Mouse (Mus musculus): ENCODE data around the gene Kcnk3. TPM values are rescaled to one million over a fixed set of nuclear protein-coding genes. Genes with fewer than 3 reads are reported as not detected.

The Kcnk3 gene
- polyA plus RNA-seq, 1 experiment = not detected

GRCm38 (mm10) chr5:30586616-30587015, 1.4 kb upstream of the Kcnk3 start:
- no peak overlapping the region for H3K4me3 ChIP-seq (replicated peaks)
- H3K9me3 ChIP-seq = no peaks in the 10 kb centered on the region
- no peak for TF ChIP-seq GATA1 (IDR thresholded peaks at IDR 0.05; ENCODE audit: borderline replicate concordance, low read length)
- TF ChIP-seq FLI1 (IDR thresholded peaks at IDR 0.05; ENCODE audit: low read length) = no peak
- peaks cover 82% of the 10 kb centered on the region for H3K27me3 ChIP-seq (replicated peaks)
- H3K4me1 ChIP-seq = peaks cover 10% of the 10 kb centered on the region
- no peaks in the 10 kb centered on the region for H3K36me3 ChIP-seq (replicated peaks; ENCODE audit: low read length)

GRCm38 (mm10) chr5:30587101-30587500, 869 bp upstream of the Kcnk3 start:
- TF ChIP-seq GATA1 (IDR thresholded peaks at IDR 0.05; ENCODE audit: borderline replicate concordance, low read length) = no peak
- TF ChIP-seq FLI1 (IDR thresholded peaks at IDR 0.05; ENCODE audit: low read length) = no peak
- Histone ChIP-seq H3K27me3 (replicated peaks) (peaks cover 85% of the 10 kb centered on the region), H3K9me3 (no peaks in the 10 kb centered on the region), H3K36me3 (replicated peaks; ENCODE audit: low read length) (no peaks in the 10 kb centered on the region), H3K4me3 (replicated peaks) (no peak overlapping the region), H3K4me1 (peaks cover 10% of the 10 kb centered on the region)

DNA sequence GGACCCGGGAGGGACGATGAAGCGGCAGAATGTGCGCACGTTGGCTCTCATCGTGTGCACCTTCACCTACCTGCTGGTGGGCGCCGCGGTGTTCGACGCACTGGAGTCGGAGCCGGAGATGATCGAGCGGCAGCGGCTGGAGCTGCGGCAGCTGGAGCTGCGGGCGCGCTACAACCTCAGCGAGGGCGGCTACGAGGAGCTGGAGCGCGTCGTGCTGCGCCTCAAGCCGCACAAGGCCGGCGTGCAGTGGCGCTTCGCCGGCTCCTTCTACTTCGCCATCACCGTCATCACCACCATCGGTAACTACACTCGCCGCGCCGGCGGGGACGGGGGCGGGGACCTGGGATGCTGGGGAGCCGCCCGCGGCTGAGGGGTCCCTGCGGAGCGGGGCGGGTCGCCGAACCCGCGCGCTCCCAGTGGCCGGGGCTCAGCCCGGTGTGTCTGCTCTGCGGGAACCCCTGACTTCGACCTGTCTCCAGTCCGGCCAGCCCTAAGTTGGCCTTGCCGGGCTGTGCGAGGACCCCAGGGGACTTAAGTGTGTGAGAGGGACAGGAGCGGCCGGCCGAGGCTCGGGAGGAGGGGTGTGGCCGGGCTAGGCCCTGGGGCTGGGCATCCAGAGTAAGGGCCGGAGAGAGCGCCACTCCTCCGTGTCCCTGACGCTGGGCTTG, 465 bp downstream of the Kcnk3 start:
- Histone ChIP-seq H3K4me3 (replicated peaks) (peak overlapping the region; percentile 83), H3K27me3 (replicated peaks) (peaks cover 92% of the 10 kb centered on the region), H3K36me3 (replicated peaks; ENCODE audit: low read length) (no peaks in the 10 kb centered on the region), H3K4me1 (peaks cover 10% of the 10 kb centered on the region), H3K9me3 (no peaks in the 10 kb centered on the region)
- TF ChIP-seq FLI1 (IDR thresholded peaks at IDR 0.05; ENCODE audit: low read length) = no peak
- TF ChIP-seq GATA1 (IDR thresholded peaks at IDR 0.05; ENCODE audit: borderline replicate concordance, low read length) = no peak

GRCm38 (mm10) chr5:30589069-30589468, 1.1 kb downstream of the Kcnk3 start:
- peaks cover 91% of the 10 kb centered on the region for H3K27me3 ChIP-seq (replicated peaks)
- TF ChIP-seq FLI1 (IDR thresholded peaks at IDR 0.05; ENCODE audit: low read length) = no peak
- no peak for TF ChIP-seq GATA1 (IDR thresholded peaks at IDR 0.05; ENCODE audit: borderline replicate concordance, low read length)

GRCm38 (mm10) chr5:30589546-30589945, 1.6 kb downstream of the Kcnk3 start:
- Histone ChIP-seq H3K4me1 (peaks cover 10% of the 10 kb centered on the region), H3K36me3 (replicated peaks; ENCODE audit: low read length) (no peaks in the 10 kb centered on the region), H3K27me3 (replicated peaks) (peaks cover 91% of the 10 kb centered on the region), H3K4me3 (replicated peaks) (no peak overlapping the region), H3K9me3 (no peaks in the 10 kb centered on the region)
- TF ChIP-seq GATA1 (IDR thresholded peaks at IDR 0.05; ENCODE audit: borderline replicate concordance, low read length) (no peak), FLI1 (IDR thresholded peaks at IDR 0.05; ENCODE audit: low read length) (no peak)

More at GRCm38 (mm10) chr5:30589069-30589468, 1.1 kb downstream of the Kcnk3 start:
- no peak overlapping the region for H3K4me3 ChIP-seq (replicated peaks)
- H3K36me3 ChIP-seq (replicated peaks; ENCODE audit: low read length) = no peaks in the 10 kb centered on the region
- peaks cover 10% of the 10 kb centered on the region for H3K4me1 ChIP-seq
- no peaks in the 10 kb centered on the region for H3K9me3 ChIP-seq

DNA sequence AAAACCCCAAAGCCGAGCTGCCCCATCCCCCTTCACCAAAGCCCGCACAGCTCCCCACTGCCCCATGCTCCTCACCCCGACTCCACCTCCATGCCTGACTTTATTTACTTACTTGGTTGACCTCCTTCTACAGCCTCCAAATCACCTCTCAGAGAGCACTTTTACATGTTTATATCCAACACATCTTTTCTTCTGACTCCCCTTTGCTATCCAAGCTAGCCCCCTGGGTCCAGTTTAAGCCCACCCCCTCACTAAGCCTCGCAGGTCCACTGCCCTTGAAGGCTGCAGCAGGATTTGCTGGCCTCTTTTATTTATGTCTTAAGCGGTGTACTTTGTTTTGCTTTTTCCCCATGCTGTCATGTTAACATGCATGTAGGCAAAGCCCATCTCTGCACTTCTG, 2.3 kb downstream of the Kcnk3 start:
- no peaks in the 10 kb centered on the region for H3K9me3 ChIP-seq
- peaks cover 10% of the 10 kb centered on the region for H3K4me1 ChIP-seq
- TF ChIP-seq GATA1 (IDR thresholded peaks at IDR 0.05; ENCODE audit: borderline replicate concordance, low read length) (no peak), FLI1 (IDR thresholded peaks at IDR 0.05; ENCODE audit: low read length) (no peak)
- H3K27me3 ChIP-seq (replicated peaks) = peaks cover 88% of the 10 kb centered on the region
- H3K4me3 ChIP-seq (replicated peaks) = no peak overlapping the region
- H3K36me3 ChIP-seq (replicated peaks; ENCODE audit: low read length) = no peaks in the 10 kb centered on the region

GRCm38 (mm10) chr5:30591205-30591731, 3.3 kb downstream of the Kcnk3 start:
- H3K4me1 ChIP-seq = peaks cover 10% of the 10 kb centered on the region
- no peak overlapping the region for H3K4me3 ChIP-seq (replicated peaks)
- peaks cover 82% of the 10 kb centered on the region for H3K27me3 ChIP-seq (replicated peaks)
- TF ChIP-seq FLI1 (IDR thresholded peaks at IDR 0.05; ENCODE audit: low read length) (no peak), GATA1 (IDR thresholded peaks at IDR 0.05; ENCODE audit: borderline replicate concordance, low read length) (no peak)
- no peaks in the 10 kb centered on the region for H3K36me3 ChIP-seq (replicated peaks; ENCODE audit: low read length)
- H3K9me3 ChIP-seq = no peaks in the 10 kb centered on the region

GRCm38 (mm10) chr5:30591786-30592185, 3.8 kb downstream of the Kcnk3 start:
- Histone ChIP-seq H3K27me3 (replicated peaks) (peaks cover 80% of the 10 kb centered on the region), H3K36me3 (replicated peaks; ENCODE audit: low read length) (no peaks in the 10 kb centered on the region), H3K9me3 (no peaks in the 10 kb centered on the region), H3K4me3 (replicated peaks) (no peak overlapping the region), H3K4me1 (peaks cover 10% of the 10 kb centered on the region)
- TF ChIP-seq GATA1 (IDR thresholded peaks at IDR 0.05; ENCODE audit: borderline replicate concordance, low read length) (no peak), FLI1 (IDR thresholded peaks at IDR 0.05; ENCODE audit: low read length) (no peak)

DNA sequence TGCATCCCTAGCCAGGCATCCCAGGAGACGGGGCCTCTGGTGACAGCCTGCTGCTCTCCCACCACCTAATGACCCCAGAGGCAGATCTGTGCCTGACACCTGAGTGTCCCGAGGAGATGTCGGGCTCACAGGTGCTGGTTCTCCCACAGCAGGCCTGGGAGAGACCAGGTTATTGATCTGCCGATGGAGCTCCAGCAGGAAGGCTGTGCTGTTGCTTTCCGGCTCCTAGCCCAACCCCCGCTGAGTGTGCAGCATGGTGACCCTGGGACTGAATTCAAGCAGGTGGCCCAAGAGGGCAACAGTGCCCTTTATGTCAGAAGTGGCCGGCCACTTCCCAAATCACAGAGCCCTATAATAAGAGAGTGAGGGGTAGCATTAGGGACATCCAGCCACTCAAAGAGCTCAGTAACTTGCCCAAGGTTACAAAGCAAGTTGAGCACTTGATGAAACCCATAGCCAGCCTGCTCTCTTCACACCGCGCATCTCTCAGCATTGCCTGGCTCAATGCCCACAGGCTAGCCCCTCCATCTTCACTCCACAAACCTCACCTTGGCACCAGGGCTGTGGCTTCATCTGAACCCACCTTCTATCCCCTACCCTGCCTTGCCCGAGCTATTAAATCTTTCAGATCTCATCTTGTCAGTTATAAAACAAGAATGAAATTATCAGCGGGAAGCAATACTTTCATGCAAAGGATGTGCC, 4.5 kb downstream of the Kcnk3 start:
- TF ChIP-seq FLI1 (IDR thresholded peaks at IDR 0.05; ENCODE audit: low read length) = no peak
- TF ChIP-seq GATA1 (IDR thresholded peaks at IDR 0.05; ENCODE audit: borderline replicate concordance, low read length) = no peak
- peaks cover 10% of the 10 kb centered on the region for H3K4me1 ChIP-seq
- no peaks in the 10 kb centered on the region for H3K36me3 ChIP-seq (replicated peaks; ENCODE audit: low read length)
- no peaks in the 10 kb centered on the region for H3K9me3 ChIP-seq
- H3K4me3 ChIP-seq (replicated peaks) = no peak overlapping the region
- H3K27me3 ChIP-seq (replicated peaks) = peaks cover 79% of the 10 kb centered on the region

DNA sequence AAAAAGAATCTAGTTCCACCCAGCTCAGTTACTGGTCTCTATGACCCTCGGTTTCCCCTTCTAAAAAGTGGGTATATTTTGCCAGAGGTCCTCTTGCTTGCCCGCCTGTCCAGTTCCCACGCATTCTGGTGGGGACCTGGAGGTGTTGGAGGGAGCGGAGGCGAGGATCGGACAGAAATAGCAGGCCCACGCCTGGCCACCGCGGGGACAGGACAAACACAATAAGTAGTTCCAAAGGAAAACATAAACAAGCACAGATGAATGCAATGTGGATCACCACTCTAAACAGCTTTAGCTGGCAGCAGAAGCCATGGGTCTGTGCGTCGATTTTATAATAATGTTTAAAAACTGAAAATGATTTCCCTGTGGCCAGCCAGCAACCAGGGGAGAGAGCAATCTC, 5.4 kb downstream of the Kcnk3 start:
- Histone ChIP-seq H3K4me3 (replicated peaks) (no peak overlapping the region), H3K9me3 (no peaks in the 10 kb centered on the region), H3K36me3 (replicated peaks; ENCODE audit: low read length) (no peaks in the 10 kb centered on the region), H3K4me1 (peaks cover 6% of the 10 kb centered on the region), H3K27me3 (replicated peaks) (peaks cover 81% of the 10 kb centered on the region)
- no peak for TF ChIP-seq GATA1 (IDR thresholded peaks at IDR 0.05; ENCODE audit: borderline replicate concordance, low read length)

Measured in megakaryocyte, embryonic 14.5 days (primary cell).